Mouse (Mus musculus) spleen, adult 2 months (tissue): ENCODE measurements around the gene Muc1.
"Not testable (repeated sequence)": the region's sequence is repeated elsewhere in the genome, so short reads cannot be mapped to it uniquely, and the experiment has no call there.

ENCODE experiments used
- CTCF ChIP-seq: fragments of 200-500 bp; IDR thresholded peaks from 2 replicates; pipeline ENCODE4 v1.5.1; 2011; ENCODE audit warnings: mild to moderate bottlenecking, inconsistent platforms; ENCODE audit not compliant: insufficient read depth, insufficient read length, insufficient replicate concordance; ENCODE audit errors: extremely low read depth
- POLR2A ChIP-seq: fragments of 200-500 bp; IDR thresholded peaks from 2 replicates; pipeline ENCODE4 v1.6.1; 2011; ENCODE audit warnings: low read depth, low read length, inconsistent platforms

DNA sequence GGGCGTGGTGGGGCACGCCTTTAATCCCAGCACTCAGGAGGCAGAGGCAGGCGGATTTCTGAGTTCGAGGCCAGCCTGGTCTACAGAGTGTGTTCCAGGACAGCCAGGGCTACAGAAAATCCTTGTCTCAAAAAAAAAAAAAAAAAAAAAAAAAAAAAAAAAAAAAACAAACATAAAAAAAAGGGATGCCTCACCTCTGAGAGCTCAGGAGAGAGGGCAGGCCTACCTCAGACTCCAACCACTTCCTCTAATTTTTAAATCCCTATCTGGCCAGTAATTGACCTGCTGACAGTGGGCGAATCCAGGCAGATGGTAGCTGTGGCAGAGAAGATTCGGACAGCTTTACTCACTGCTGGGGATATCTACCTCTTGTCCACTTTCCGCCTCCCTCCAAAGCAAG is 12.4 kb upstream of the Muc1 start:
- TF ChIP-seq POLR2A, CTCF: not testable (repeated sequence)
